Mouse (Mus musculus): ENCODE measurements around the gene Ctcfl. TPM values are rescaled to one million over a fixed set of nuclear protein-coding genes. Genes with fewer than 3 reads are reported as not detected.

Ctcfl gene
- polyA plus RNA-seq, 1 experiment, result not detected

GRCm38 (mm10) chr2:173046582-173047297 lies 72.6 kb downstream of the Ctcfl start:
- TF ChIP-seq CTCF (IDR thresholded peaks at IDR 0.05; ENCODE audit: control insufficient read depth, insufficient read depth, low read length) (no peak), POLR2A (IDR thresholded peaks at IDR 0.05; ENCODE audit: borderline replicate concordance, control insufficient read depth, low read depth, low read length) (peak; percentile 76)
- WGBS, result 2% methylated on average over 15 of the region's 15 CpGs
- peaks cover 16% of the 10 kb centered on the region for H3K4me1 ChIP-seq (ENCODE audit: control insufficient read depth, insufficient read depth, low read length)
- peak overlapping the region; percentile 41 for H3K4me3 ChIP-seq (replicated peaks; ENCODE audit: control insufficient read depth, low read depth, low read length)
- H3K27ac ChIP-seq (ENCODE audit: control insufficient read depth, insufficient read depth, low read depth, low read length, poor library complexity), result peak overlapping the region; percentile 94

- H3K4me3 ChIP-seq (replicated peaks; ENCODE audit: control insufficient read depth, low read depth, low read length), result no peak overlapping the region
- no peak for TF ChIP-seq POLR2A (IDR thresholded peaks at IDR 0.05; ENCODE audit: borderline replicate concordance, control insufficient read depth, low read depth, low read length)
- no peak for TF ChIP-seq CTCF (IDR thresholded peaks at IDR 0.05; ENCODE audit: control insufficient read depth, insufficient read depth, low read length)
- 77% methylated on average over 18 of the region's 18 CpGs for whole genome bisulfite sequencing
- H3K4me1 ChIP-seq (ENCODE audit: control insufficient read depth, insufficient read depth, low read length), result peaks cover 17% of the 10 kb centered on the region
- H3K27ac ChIP-seq (ENCODE audit: control insufficient read depth, insufficient read depth, low read depth, low read length, poor library complexity), result 0 out of 2 replicates have a peak overlapping the region, but pooled peaks have one; percentile 2
Measured at GRCm38 (mm10) chr2:173044198-173044970, 74.9 kb downstream of the Ctcfl start.

Other genes starting within 250 kb of the Ctcfl start
- gene Bmp7, start 179.2 kb downstream of the Ctcfl start, polyA plus RNA-seq (2011; ENCODE audit: insufficient read depth, insufficient read length, low replicate concordance, missing spikeins), result 0.55 TPM in 1 of 2 replicates, not detected in the other
- 0.70 TPM in 1 of 2 replicates, not detected in the other for gene Spo11, start 141.8 kb downstream of the Ctcfl start, polyA plus RNA-seq (2011; ENCODE audit: insufficient read depth, insufficient read length, low replicate concordance, missing spikeins)
- gene Rae1, start 119.4 kb downstream of the Ctcfl start, polyA plus RNA-seq (2011; ENCODE audit: insufficient read depth, insufficient read length, low replicate concordance, missing spikeins), result 55.2 and 61.5 TPM in 2 replicates
- gene Rbm38, start 99.0 kb downstream of the Ctcfl start, polyA plus RNA-seq (2011; ENCODE audit: insufficient read depth, insufficient read length, low replicate concordance, missing spikeins), result 204 and 219 TPM in 2 replicates
- gene Pck1, start 33.5 kb upstream of the Ctcfl start, polyA plus RNA-seq (2011; ENCODE audit: insufficient read depth, insufficient read length, low replicate concordance, missing spikeins), result 4.9 and 16.4 TPM in 2 replicates
- gene Zbp1, start 99.4 kb upstream of the Ctcfl start, polyA plus RNA-seq (2011; ENCODE audit: insufficient read depth, insufficient read length, low replicate concordance, missing spikeins), result 8.1 and 9.1 TPM in 2 replicates
- 2.5 and 12.5 TPM in 2 replicates for gene Pmepa1, start 157.0 kb upstream of the Ctcfl start, polyA plus RNA-seq (2011; ENCODE audit: insufficient read depth, insufficient read length, low replicate concordance, missing spikeins)

All from bone marrow, adult 2 months (tissue).